Mouse (Mus musculus): ENCODE results near the gene Dio3. TPM values are rescaled to one million over a fixed set of nuclear protein-coding genes. Genes with fewer than 3 reads are reported as not detected.

Gene Dio3
- total RNA-seq, 4 experiments from 2014 or later = 0.24 to 0.36 TPM; not detected in 2

GRCm38 (mm10) chr12:110319696-110320095, 40.8 kb downstream of the Dio3 start:
- DNase-seq (ENCODE audit: low spot score in 2 of 2) = no peak

Small RNA genes lying within 50 kb of the gene (microRNA-seq; reads per million reads assigned to microRNA genes)
- gene Mir1247 = 21.6 reads per million, percentile 21 among the genes with 10 or more reads in this experiment

Other genes with a start within 250 kb of the Dio3 start
- gene Ppp2r5c, start 168.1 kb downstream of the Dio3 start, total RNA-seq (2022) = 10 to 100 TPM; 64.1 to 73.9 (median 67.9) TPM

Data from gastrocnemius, adult 8-10 months (tissue).